Mouse (Mus musculus): Measurements from ENCODE around the gene Carnmt1.

Gene Carnmt1

DNA sequence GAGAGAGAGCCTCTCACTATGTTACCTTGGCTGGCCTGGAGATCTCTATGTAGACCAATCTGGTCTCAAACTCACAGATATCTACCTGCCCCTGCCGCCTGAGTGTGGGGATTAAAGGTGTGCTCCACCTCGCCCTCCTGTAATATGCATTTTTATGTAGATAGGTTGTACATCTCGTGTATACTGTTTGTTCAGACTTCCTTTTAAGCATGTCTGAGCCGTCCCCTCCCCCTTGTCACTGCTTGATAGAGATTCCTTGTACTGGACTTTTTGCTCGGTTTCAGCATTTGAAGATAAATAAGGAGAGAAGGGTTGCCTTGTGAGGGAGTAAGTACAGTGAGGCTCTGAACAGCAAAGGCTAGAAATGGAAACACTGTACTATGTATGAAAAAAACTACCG is 17.5 kb upstream of the Carnmt1 start:
- DNase-seq (ENCODE audit: low read depth, low spot score), result no peak

DNA sequence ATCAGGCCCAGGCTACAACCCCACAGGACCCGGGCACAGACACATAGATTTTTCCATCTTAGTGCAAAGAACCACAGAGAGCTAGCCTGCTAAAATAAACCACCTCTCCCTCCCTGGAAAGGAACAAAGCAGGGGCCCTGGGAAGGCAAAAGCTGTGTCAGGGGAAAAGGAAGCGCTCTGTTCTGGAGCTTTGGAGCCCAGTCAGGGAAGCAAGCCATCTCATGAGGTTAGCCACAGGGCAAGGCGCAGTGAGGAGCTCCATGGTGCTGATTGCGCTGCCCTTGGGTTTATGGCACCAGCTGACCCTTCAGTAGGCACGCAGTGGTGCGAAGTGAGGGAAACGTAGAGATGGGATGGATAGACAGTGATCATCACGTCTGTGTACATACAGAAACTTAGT is 16.2 kb upstream of the Carnmt1 start:
- DNase-seq (ENCODE audit: low read depth, low spot score), result no peak

DNA sequence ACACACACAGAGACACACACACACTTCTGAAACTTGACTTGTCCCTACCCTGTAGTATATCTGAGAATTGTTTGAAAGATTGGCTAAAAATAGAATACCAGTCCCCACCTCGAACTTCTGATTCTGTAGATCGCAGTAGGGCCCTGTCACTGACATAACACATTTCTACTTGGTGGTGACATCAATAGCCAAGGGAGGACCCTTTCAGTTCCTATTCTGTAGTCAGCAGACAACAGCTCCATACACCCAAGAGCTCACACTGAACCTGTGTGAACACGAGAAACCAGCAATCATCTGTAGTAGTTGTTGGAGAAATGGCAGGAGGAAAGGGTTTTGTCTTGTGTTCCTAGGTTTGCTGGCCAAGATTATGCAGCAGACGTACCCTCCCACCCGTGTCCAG is 15.6 kb upstream of the Carnmt1 start:
- no peak for DNase-seq (ENCODE audit: low read depth, low spot score)

DNA sequence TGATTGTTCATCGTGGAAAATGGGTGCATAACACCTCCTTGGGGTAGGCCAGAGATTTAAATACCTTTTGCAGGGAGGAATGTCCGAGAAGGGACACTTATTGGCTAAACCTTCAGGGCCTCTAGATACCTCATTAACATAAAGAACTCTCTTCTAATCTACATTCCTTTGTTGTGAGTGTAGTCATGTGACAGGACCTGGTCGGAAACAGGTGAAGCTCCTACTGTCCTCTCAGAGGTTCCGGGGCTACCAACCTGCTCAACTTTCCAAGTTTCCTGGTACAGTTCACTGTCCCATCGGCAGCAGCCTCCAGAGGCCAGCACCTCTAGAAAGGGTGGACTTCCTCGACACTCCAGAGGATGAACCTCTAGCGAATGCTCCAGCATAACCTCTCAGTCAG is 14.6 kb upstream of the Carnmt1 start:
- DNase-seq (ENCODE audit: low read depth, low spot score), result no peak

DNA sequence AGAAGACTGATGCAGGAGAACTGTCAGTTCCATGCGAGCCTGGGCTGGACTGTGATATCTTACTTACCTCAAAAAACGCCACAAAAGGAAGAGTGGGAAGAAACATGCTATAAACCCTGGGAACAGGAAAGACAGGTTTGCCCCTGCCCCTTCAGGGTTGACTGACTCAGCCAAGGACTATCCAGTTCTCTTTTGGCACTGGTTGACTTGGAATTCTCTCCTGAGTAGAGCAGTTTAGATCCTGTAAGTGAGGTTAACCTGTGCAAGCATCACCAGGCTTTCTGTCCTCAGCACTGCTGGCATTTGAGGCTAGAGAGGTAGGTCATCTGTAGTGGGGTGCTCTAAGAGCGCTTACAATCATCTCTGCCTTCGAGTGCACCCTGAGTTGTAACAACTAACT is 12.1 kb upstream of the Carnmt1 start:
- DNase-seq (ENCODE audit: low read depth, low spot score), result no peak

DNA sequence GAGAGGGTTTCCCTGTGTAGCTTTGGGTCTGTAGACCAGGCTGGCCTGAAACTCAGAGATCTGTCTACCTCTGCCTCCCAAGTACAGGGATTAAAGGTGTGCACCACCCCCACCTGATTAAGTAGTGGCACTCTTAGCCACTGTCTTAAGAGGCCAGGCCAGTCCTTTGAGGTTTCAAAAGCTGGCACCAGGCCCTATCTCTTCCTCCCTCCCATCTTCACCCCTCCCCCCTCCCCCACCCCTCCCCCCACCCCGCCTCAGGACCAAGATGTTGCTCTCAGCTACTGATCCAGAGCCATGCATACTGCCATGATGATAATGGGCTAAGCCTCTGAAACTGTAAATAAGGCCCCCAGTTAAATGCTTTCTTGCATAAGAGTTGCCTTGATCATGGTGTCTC is 11.2 kb upstream of the Carnmt1 start:
- DNase-seq (ENCODE audit: low read depth, low spot score), result no peak

DNA sequence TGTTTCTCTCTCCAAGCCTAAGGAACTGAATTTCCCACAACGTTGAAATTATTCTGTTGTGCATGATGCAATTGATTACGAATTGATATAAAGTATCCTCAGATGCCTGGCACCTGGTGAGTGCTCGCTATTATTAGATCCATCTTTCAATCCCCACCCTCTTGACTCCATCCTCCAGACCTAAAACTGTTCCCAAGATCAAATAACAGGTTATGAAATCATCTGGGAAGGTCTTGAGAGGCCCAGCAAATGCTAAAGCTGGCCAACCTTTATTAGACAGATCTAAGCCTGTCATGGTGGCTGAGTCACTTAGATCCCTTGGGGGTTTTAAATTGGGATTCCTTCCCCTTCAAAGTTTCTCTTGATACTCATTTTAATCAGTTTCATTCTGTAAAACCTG is 10.1 kb upstream of the Carnmt1 start:
- DNase-seq (ENCODE audit: low read depth, low spot score), result no peak

DNA sequence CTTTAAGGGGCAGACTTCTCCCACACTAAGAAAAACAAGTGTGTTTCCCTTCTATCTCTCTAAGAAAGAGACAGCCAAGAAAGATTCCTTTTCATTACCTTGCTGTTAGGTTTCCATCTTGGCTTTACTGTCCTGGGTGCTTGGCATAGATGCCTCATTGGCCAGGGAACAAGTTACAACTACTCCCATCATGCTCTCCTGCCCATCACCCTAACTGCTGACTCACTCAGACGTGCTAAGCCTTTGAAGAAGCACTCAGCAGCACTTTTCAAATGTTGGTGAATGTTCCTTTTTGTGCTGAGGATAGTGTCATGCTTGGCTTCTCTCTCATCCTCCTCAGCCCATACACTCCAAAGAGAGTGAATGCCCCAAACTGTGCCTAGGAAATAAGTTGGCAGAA is 8.9 kb upstream of the Carnmt1 start:
- DNase-seq (ENCODE audit: low read depth, low spot score), result no peak

DNA sequence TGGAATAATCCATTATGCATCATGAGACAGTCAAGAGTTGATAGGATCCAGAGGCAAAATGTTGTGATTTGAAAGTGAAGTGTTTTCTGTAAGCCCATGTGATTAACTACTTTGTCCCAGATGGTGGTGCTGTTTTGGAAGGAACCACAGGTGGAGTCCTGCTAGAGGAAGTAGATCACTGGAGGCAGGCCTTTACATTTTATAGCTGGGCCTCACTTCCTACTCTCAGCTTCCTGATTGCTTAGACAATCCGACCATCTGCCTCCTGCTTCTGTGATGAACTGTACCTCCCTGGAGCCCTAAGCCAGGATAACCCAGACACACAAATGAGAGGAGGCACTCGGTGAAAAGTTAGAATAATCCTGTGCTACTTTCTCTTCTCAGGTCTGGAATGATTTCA is 6.7 kb upstream of the Carnmt1 start:
- DNase-seq (ENCODE audit: low read depth, low spot score), result no peak

DNA sequence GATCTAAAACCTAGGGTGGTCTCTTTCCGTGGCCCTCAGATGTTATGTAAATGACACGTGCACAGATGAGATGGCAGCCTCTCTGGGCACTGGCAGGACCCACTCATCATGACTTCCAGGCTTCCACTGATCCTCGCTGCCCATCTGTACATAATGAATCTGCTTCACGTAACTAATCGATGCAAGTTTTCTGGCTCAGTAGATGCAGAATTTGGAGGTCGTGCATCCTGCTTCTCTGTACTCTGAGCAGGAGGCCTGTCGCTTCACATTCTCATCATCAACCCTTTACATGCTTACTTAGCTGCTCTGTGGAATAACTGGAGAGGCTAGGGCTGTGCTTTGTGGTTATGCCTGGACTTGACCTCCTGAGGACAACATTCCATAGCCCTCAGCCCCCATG is 3.6 kb upstream of the Carnmt1 start:
- no peak for DNase-seq (ENCODE audit: low read depth, low spot score)

DNA sequence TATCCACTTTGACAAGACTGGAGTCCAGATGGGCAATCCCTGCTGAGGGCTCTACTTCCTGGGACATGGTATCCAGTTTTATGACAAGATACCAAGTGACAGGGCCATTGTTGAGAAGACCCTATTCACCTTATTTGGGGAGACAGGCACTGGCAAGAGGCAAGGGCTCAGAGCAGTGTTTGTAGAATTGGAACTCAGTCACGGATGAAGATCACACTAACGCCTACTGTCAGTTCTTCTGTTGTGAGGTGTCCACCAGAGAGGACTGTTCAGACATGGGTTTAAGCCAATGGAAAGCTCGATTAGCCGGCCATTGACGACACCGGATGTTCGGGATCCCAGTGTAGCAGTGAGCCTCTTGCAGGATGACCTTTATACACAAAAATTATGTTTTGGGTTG is 1.0 kb upstream of the Carnmt1 start:
- no peak for DNase-seq (ENCODE audit: low read depth, low spot score)

DNA sequence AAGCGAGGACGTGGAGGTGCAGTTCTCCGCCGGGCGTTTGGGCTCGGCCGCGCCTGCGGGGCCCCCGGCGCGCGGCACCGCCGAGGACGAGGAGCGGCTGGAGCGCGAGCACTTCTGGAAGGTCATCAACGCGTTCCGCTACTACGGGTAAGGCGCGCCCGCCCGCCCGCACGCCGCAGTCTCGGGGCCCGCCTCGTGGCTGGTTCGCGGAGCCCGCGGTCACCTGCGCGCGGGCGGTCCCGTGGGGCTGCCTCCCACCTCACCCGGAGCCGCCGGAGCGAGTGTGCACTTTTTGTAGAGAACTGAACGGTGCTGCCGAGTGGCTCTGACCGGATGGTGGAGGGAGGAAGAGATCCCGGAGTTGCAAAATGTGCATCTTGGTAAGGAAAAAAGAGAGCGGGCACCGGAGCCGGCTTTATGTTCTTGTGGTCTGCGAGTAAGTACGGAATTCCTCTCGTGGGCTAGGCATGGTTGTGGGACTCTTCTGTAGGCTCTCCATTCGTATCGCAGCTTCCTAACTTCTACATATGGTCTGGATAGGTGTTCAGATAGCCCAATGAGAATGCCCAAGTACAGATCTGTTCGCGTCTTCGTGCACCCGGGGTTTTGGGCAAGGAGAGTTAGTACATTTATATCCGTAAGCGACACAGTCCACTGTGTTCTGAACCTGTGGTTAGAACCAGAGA is 635 bp downstream of the Carnmt1 start:
- peak; percentile 9 for DNase-seq (ENCODE audit: low read depth, low spot score)

DNA sequence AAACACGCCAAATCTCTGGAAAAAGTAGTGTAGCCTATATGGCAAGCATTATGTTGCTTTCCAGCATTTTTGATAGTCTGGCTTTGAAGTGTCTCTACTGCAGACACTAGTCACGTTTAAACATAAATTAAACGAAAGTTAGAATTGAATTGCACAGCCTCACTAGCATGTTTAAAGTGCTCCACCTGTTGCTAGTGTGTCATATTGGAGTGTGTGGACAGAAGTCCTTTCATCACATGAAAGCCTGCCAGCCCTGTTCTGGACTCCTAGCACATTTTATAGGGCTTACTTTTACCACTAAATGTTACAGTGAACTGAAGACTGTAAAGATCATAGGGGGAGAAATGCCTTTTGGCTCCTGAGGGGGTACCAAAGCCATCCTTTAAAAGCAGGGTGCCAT is 1.9 kb downstream of the Carnmt1 start:
- DNase-seq (ENCODE audit: low read depth, low spot score), result no peak

DNA sequence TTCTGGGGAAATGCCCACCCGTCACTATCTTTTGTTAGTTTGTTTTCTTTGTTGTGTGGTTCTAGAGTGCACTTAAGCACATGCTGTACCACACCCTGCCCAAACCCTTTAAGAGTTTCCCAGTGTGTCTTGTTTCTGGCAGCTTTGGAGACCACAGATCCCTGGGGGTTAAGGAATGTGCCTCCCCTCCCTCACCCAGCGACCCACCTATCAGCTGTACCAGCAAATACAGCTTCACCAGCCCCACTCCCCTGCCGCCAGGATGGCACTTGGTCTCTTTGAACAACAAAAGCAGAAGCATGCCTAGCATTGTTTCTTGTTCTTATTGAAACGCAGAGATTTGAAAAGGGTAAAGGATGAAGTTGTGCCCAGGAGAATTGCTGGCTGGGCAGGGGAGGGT is 2.6 kb downstream of the Carnmt1 start:
- no peak for DNase-seq (ENCODE audit: low read depth, low spot score)

DNA sequence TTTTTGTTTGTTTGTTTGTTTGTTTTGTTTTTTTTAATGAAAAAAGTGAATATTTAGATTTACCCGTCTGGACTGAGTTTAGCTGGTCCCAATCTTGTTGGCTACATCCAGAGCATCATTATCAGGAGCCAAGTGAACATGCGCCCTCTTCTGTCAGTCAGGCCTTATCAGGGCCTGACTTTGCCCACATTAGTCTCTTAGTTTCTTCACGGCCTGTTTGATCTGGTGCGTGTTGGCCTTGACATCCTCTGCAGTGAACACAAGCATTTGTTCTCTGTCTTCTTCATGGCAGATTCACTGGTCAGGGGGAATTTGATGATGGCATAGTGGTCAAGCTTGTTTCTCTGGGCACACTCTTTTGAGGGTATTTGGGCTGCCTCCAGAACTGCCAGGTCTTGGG is 11.6 kb downstream of the Carnmt1 start:
- no peak for DNase-seq (ENCODE audit: low read depth, low spot score)

DNA sequence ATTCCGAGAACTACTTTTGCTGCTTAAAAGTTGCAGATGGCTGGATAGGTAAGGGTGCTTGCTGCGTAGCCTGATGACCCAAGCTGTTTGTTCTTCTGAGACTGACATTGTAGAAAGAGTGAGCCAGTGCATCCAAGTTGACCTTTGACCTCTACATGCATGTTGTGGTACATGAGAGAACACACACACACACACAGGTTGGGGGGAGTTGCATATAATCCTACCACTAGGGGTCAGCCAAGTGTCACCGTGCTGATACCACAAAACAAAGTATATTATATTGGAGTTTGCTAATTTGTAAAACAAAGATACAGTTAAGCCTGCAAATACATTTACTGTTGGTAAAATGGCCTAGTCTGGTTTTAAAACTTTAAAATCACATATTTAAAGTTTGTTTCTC is 17.0 kb downstream of the Carnmt1 start:
- DNase-seq (ENCODE audit: low read depth, low spot score), result no peak

DNA sequence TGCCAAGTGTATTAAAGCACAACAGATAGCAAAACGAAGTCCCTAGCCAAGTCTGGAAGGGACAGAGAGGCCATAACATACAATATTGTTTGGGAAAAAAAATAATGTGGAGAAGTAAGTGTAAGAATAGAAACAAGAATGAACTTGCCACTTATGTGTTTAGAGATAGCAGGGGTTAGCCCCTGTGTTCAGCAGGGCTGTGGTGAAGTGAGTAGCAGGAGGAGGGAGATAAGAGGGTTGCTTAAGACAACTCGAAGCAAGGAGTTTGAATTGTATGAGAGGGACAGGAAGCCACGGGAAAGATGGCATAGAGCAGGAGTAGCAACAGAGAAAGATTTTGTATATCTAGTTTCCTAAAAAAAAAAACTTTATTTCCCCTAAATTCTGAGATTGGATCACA is 21.6 kb downstream of the Carnmt1 start:
- DNase-seq (ENCODE audit: low read depth, low spot score), result no peak

DNA sequence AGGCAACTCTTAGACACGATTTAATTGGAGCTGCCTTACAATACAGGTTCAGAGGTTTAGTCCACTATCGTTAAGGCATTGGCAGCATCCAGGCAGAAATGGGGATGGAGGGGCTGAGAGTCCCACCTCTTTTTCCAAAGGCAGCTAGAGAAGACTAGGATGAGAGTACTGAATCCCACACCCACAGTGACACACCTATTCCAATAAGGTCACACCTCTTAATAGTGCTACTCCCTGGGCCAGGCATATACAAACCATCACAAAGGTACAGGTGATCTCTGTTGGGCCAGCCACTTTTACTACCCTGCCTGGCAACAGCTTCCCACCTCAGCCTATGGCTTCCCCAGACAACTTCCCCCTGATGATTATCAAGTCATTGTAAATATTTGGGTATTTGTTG is 22.2 kb downstream of the Carnmt1 start:
- no peak for DNase-seq (ENCODE audit: low read depth, low spot score)

DNA sequence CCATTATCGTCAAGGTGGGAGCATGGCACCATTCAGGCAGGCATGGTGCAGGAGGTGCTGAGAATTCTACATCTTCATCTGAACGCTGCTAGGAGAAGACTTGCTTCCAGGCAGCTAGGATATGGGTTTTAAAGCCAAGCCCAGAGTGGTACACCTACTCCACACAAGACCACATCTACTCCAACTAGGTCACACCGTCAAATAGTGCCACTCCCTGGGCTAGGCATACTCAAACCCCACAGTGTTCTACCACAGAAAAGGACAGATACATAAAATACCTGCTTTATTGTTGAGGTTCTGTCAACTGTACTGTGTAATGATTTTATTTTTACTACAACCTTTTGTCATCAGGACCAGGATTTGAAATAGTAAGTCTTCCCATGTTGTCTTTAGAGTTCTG is 24.6 kb downstream of the Carnmt1 start:
- DNase-seq (ENCODE audit: low read depth, low spot score), result no peak

DNA sequence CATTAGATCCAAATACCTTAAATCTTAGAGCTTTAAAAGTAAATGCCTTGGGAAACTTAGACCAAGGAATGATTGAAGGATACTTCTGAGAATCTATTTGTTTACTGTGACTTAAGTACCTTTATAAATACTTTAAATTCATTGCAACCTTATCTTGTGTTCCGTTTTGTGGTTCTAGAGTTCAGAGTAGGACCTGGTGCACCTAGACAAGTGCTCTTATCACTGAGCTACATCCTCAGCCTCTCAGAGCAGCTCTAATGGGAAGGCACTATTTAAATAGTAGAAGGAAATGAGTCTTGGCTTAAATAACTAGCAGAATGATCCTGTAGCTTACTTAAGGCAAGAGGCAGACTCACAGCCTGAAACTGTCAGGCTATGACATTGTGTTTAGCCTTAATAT is 25.0 kb downstream of the Carnmt1 start:
- DNase-seq (ENCODE audit: low read depth, low spot score), result no peak

DNA sequence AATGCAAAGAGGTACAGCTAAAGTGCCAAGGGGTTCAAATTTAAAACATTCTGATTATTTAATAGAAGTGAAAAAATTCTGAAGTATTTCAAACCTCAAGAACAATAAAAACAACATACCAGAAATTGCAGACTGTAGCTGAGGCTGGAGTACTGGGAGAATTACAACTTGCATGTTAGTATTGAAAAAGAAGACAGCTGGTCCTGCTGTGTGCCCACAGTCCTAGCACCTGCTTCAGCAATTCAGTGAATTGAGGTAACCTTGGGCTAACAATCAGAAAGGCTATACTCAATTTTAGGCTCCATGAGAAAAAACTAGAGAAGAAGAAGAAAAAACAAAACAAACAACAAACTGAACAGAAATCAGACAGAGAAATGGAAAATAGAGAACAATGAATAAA is 37.5 kb downstream of the Carnmt1 start:
- no peak for DNase-seq (ENCODE audit: low read depth, low spot score)

DNA sequence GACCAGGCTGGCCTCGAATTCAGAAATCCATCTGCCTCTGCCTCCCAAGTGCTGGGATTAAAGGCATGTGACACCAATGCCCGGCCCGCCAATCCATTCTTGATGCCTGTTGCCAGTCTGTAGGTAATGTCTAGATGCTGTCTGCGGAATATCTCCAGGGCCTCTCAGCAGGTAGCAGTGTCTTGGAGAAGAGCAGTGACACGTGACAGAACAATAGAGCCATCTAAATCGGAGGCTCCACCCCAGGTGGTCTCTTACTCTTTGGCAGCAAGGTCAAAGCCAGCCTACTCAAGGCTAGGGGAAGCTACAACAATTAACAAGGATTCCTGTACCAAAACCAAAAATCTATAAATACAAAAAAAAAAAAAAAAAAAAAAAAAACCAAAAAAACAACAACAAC is 40.3 kb downstream of the Carnmt1 start:
- no peak for DNase-seq (ENCODE audit: low read depth, low spot score)

DNA sequence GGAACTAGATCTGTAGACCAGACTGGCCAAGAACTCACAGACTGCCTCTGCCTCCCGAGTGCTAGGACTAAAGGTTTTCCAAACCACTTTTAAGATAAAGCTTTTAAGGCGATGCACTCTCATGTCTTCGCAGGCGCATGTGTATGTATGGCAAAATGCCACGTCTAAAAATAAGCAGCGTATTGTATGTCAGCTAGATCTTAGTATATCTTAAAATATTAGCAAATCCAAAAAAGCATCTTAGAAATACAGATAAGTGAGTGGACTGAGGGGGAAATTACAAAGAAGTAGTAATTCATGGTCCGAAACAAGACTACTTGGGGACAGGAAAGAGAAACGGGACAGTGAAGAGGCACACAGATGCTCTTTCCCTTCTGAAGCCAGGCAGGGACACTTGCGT is 41.0 kb downstream of the Carnmt1 start:
- no peak for DNase-seq (ENCODE audit: low read depth, low spot score)

DNA sequence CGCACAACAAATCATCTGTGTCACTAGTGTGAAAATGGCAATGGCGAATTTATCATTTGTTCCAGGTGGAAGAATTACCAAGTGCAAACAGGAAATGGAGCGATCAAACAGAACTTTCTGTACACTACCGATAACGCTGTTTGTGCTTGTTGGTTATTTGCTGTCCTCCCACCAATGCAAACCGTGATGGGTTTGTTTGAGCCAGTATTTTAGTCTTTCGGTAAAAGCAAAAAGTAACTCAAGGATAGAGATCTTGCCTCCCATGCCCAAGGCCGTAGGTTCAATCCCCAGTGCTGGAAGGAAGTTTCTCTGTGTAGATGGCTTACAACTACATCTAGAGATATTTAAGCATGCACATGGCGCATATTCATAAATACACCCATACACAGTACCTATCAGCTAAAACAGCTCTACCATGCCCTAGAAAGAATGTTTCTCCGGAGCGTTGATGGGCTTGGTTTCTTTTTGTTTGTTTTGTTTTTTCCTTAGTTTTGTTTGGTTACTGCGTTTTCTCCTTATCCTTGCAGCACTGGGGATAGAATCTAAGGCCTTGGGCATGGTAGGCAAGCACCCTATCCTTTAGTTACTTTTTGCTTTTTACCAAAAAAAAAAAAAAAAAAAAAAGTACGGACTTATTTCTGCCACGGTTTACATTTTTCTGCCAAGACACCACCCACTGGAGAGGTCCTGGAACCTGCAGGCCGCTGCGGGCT is 41.7 kb downstream of the Carnmt1 start:
- no peak for DNase-seq (ENCODE audit: low read depth, low spot score)

Measured in telencephalon, adult 2 months (tissue).